21 mouse cellular contexts compared by ENCODE assay signal in genomic region chr9:21440387-21440786, GRCm38 (mm10).
"Had no signal": no experiment of that assay in that cellular context is flagged by ENCODE, and none has a peak within 500 bp of the region (broad histone marks: within the 10 kb centered on the region; RNA-seq: fewer than 3 reads in every experiment).

No protein-coding gene starts in this region.

- DNase-seq: kidney, adult 11 months; kidney, adult 8-10 months; kidney, postnatal 14 days; kidney, postnatal 4 days; layer of hippocampus, adult 9-11 months; layer of hippocampus, postnatal 36 days; lung, adult 18-20 months; lung, postnatal 10 days; lung, postnatal 36 days; retina, postnatal 1 day; right cerebral cortex, postnatal 25 days; spleen, adult 18-20 months; thymus, postnatal 25 days had no signal

- H3K9me3 ChIP-seq: intestine, embryonic 15.5 days; lung, embryonic 15.5 days; midbrain, embryonic 12.5 days; midbrain, embryonic 15.5 days; neural tube, embryonic 12.5 days; neural tube, embryonic 15.5 days had no signal

- ATAC-seq: intestine, embryonic 15.5 days; midbrain, embryonic 15.5 days had no signal

- H3K27ac ChIP-seq: intestine, embryonic 15.5 days; left cerebral cortex, adult 2 months; liver, embryonic 14.5 days; lung, embryonic 15.5 days; midbrain, embryonic 12.5 days; midbrain, embryonic 15.5 days; neural tube, embryonic 12.5 days; neural tube, embryonic 15.5 days had no signal

- H3K36me3 ChIP-seq: intestine, embryonic 15.5 days; midbrain, embryonic 12.5 days; midbrain, embryonic 15.5 days had no signal

- H3K4me1 ChIP-seq: midbrain, embryonic 15.5 days; neural tube, embryonic 12.5 days had no signal

- H3K4me3 ChIP-seq: intestine, embryonic 15.5 days; left cerebral cortex, adult 2 months; lung, embryonic 15.5 days; midbrain, embryonic 12.5 days; midbrain, embryonic 15.5 days; neural tube, embryonic 12.5 days; neural tube, embryonic 15.5 days had no signal

- H3K27me3 ChIP-seq: intestine, embryonic 15.5 days; lung, embryonic 15.5 days; midbrain, embryonic 12.5 days; midbrain, embryonic 15.5 days; neural tube, embryonic 12.5 days; neural tube, embryonic 15.5 days had no signal

- H3K9ac ChIP-seq: intestine, embryonic 15.5 days; liver, embryonic 14.5 days; lung, embryonic 15.5 days; midbrain, embryonic 12.5 days; midbrain, embryonic 15.5 days; neural tube, embryonic 12.5 days; neural tube, embryonic 15.5 days had no signal
